Mouse (Mus musculus): ENCODE measurements at regions not wholly inside any gene's neighbourhood (a gene's known extent, or its start where the extent isn't known, plus 50 kb on each side); places are given as distances from the start of the nearest gene placed in this dataset.
A peak's percentile ranks its signal among the peaks of the same experiment; 100 is the strongest.

GRCm38 (mm10) chr2:64706646-64707177 is 318.1 kb downstream of the Grb14 start:
- DNase-seq (ENCODE audit: low read depth, low spot score): no peak

- no peak for DNase-seq (ENCODE audit: low read depth, low spot score)
These were observed 328.8 kb downstream of the Grb14 start for GRCm38 (mm10) chr2:64695974-64696373.

- DNase-seq (ENCODE audit: low read depth, low spot score): no peak
These were observed 333.3 kb downstream of the Grb14 start for GRCm38 (mm10) chr2:64691444-64691843.

GRCm38 (mm10) chr2:64690996-64691395 is 333.8 kb downstream of the Grb14 start:
- DNase-seq (ENCODE audit: low read depth, low spot score): no peak

- no peak for DNase-seq (ENCODE audit: low read depth, low spot score)
These were observed 338.0 kb downstream of the Grb14 start for GRCm38 (mm10) chr2:64686781-64687180.

- DNase-seq (ENCODE audit: low read depth, low spot score): no peak
These were observed 375.2 kb downstream of the Grb14 start for GRCm38 (mm10) chr2:64649614-64650013.

- DNase-seq (ENCODE audit: low read depth, low spot score): no peak
These were observed 407.9 kb downstream of the Grb14 start for GRCm38 (mm10) chr2:64616931-64617330.

- DNase-seq (ENCODE audit: low read depth, low spot score): no peak
These were observed 417.9 kb downstream of the Grb14 start for GRCm38 (mm10) chr2:64606864-64607263.

GRCm38 (mm10) chr2:64582258-64582657 is 442.5 kb downstream of the Grb14 start:
- no peak for DNase-seq (ENCODE audit: low read depth, low spot score)

- DNase-seq (ENCODE audit: low read depth, low spot score): no peak
These were observed 438.2 kb upstream of the Fign start for GRCm38 (mm10) chr2:64536032-64536431.

GRCm38 (mm10) chr2:64535351-64535851 is 437.6 kb upstream of the Fign start:
- no peak for DNase-seq (ENCODE audit: low read depth, low spot score)

- no peak for DNase-seq (ENCODE audit: low read depth, low spot score)
These were observed 437.0 kb upstream of the Fign start for GRCm38 (mm10) chr2:64534869-64535268.

GRCm38 (mm10) chr2:64534344-64534743 is 436.5 kb upstream of the Fign start:
- DNase-seq (ENCODE audit: low read depth, low spot score): no peak

- DNase-seq (ENCODE audit: low read depth, low spot score): no peak
These were observed 424.9 kb upstream of the Fign start for GRCm38 (mm10) chr2:64522722-64523121.

- no peak for DNase-seq (ENCODE audit: low read depth, low spot score)
These were observed 424.4 kb upstream of the Fign start for GRCm38 (mm10) chr2:64522233-64522632.

- no peak for DNase-seq (ENCODE audit: low read depth, low spot score)
These were observed 397.9 kb upstream of the Fign start for GRCm38 (mm10) chr2:64495725-64496124.

GRCm38 (mm10) chr2:64466412-64466970 is 368.7 kb upstream of the Fign start:
- no peak for DNase-seq (ENCODE audit: low read depth, low spot score)

GRCm38 (mm10) chr2:64462466-64463114 is 364.8 kb upstream of the Fign start:
- DNase-seq (ENCODE audit: low read depth, low spot score): no peak

- DNase-seq (ENCODE audit: low read depth, low spot score): no peak
These were observed 364.2 kb upstream of the Fign start for GRCm38 (mm10) chr2:64462041-64462440.

- no peak for DNase-seq (ENCODE audit: low read depth, low spot score)
These were observed 363.8 kb upstream of the Fign start for GRCm38 (mm10) chr2:64461636-64462035.

- peak; percentile 9 for DNase-seq (ENCODE audit: low read depth, low spot score)
These were observed 360.3 kb upstream of the Fign start for GRCm38 (mm10) chr2:64458171-64458570.

- no peak for DNase-seq (ENCODE audit: low read depth, low spot score)
These were observed 354.9 kb upstream of the Fign start for GRCm38 (mm10) chr2:64452690-64453089.

Measured in retina, adult 2 months (tissue).